Mouse (Mus musculus) granulocyte monocyte progenitor cell, adult 5-6 weeks (primary cell): ENCODE results near the gene Rps7. TPM values are rescaled to one million over a fixed set of nuclear protein-coding genes. Genes with fewer than 3 reads are reported as not detected.

Experiments used
- ATAC-seq: replicated peaks from 2 replicates; pipeline ENCODE4 v1.8.0; 2016; ENCODE audit warnings: mild to moderate bottlenecking, moderate TSS enrichment, inconsistent platforms; ENCODE audit not compliant: poor library complexity, severe bottlenecking
- total RNA-seq, 2 experiments: library from RNA; stranded (forward) in 1 of 2; stranded (reverse) in 1 of 2; fragments of 200-712, 200-1000 nt in 1 of 2; fragments of >200 nt in 1 of 2; fragmentation: Nextera tagmentation in 1 of 2; gene quantifications; 2 replicates each; pipeline ENCODE4 v1.2.3; 2014 to 2017

Rps7 gene
- total RNA-seq, 2 experiments from 2014 or later, result 3,179 to 5,776 TPM

- no peak for ATAC-seq
These were observed 14.1 kb downstream of the Rps7 start for GRCm38 (mm10) chr12:28621451-28622166.

GRCm38 (mm10) chr12:28617297-28617696 is 18.5 kb downstream of the Rps7 start:
- no peak for ATAC-seq

GRCm38 (mm10) chr12:28614401-28614800 is 21.4 kb downstream of the Rps7 start:
- no peak for ATAC-seq

- no peak for ATAC-seq
These were observed 23.4 kb downstream of the Rps7 start for GRCm38 (mm10) chr12:28612391-28612790.

GRCm38 (mm10) chr12:28607546-28608305 is 28.0 kb downstream of the Rps7 start:
- no peak for ATAC-seq

- no peak for ATAC-seq
These were observed 32.3 kb downstream of the Rps7 start for GRCm38 (mm10) chr12:28603494-28603893.

GRCm38 (mm10) chr12:28602259-28602658 is 33.5 kb downstream of the Rps7 start:
- no peak for ATAC-seq

GRCm38 (mm10) chr12:28598526-28598991 is 37.2 kb downstream of the Rps7 start:
- ATAC-seq, result no peak

GRCm38 (mm10) chr12:28598110-28598509 is 37.6 kb downstream of the Rps7 start:
- no peak for ATAC-seq

- no peak for ATAC-seq
These were observed 38.1 kb downstream of the Rps7 start for GRCm38 (mm10) chr12:28597699-28598098.

GRCm38 (mm10) chr12:28596851-28597250 is 38.9 kb downstream of the Rps7 start:
- no peak for ATAC-seq

GRCm38 (mm10) chr12:28590428-28590827 is 45.3 kb downstream of the Rps7 start:
- ATAC-seq, result no peak

GRCm38 (mm10) chr12:28589090-28589868 is 46.5 kb downstream of the Rps7 start:
- peak; percentile 92 for ATAC-seq

GRCm38 (mm10) chr12:28587949-28588348 is 47.8 kb downstream of the Rps7 start:
- no peak for ATAC-seq

- ATAC-seq, result no peak
These were observed 51.7 kb downstream of the Rps7 start for GRCm38 (mm10) chr12:28584036-28584435.

- ATAC-seq, result no peak
These were observed 53.3 kb downstream of the Rps7 start, which contains the start of gene Allc for GRCm38 (mm10) chr12:28582423-28582822. Gene Allc, minus strand, starts transcription at chr12:28582523.

Other genes with a start within 250 kb of the Rps7 start
- not detected in 2 replicates for gene Dcdc2c, start 83.6 kb downstream of the Rps7 start, total RNA-seq (2014; fragmentation: Nextera tagmentation)
- gene Dcdc2c, start 83.6 kb downstream of the Rps7 start, total RNA-seq (2017), result 0.34 and 0.62 TPM in 2 replicates
- not detected in 2 replicates for gene Allc, start 53.4 kb downstream of the Rps7 start, total RNA-seq (2014; fragmentation: Nextera tagmentation)
- gene Allc, start 53.4 kb downstream of the Rps7 start, total RNA-seq (2017), result not detected in 2 replicates
- not detected in 2 replicates for gene Colec11, start 12.6 kb downstream of the Rps7 start, total RNA-seq (2014; fragmentation: Nextera tagmentation)
- 0.62 TPM in 1 of 2 replicates, not detected in the other for gene Colec11, start 12.6 kb downstream of the Rps7 start, total RNA-seq (2017)
- 31.3 and 37.1 TPM in 2 replicates for gene Rnaseh1, start 13.6 kb upstream of the Rps7 start, total RNA-seq (2014; fragmentation: Nextera tagmentation)
- 26.2 and 33.5 TPM in 2 replicates for gene Rnaseh1, start 13.6 kb upstream of the Rps7 start, total RNA-seq (2017)
- gene Adi1, start 39.3 kb upstream of the Rps7 start, total RNA-seq (2014; fragmentation: Nextera tagmentation), result 103 and 113 TPM in 2 replicates
- gene Adi1, start 39.3 kb upstream of the Rps7 start, total RNA-seq (2017), result 34.1 and 43.9 TPM in 2 replicates
- 40.9 and 41.2 TPM in 2 replicates for gene Trappc12, start 114.5 kb upstream of the Rps7 start, total RNA-seq (2014; fragmentation: Nextera tagmentation)
- gene Trappc12, start 114.5 kb upstream of the Rps7 start, total RNA-seq (2017), result 40.5 and 46.5 TPM in 2 replicates
- 23.6 and 31.2 TPM in 2 replicates for gene Eipr1, start 115.8 kb upstream of the Rps7 start, total RNA-seq (2014; fragmentation: Nextera tagmentation)
- 24.4 and 25.5 TPM in 2 replicates for gene Eipr1, start 115.8 kb upstream of the Rps7 start, total RNA-seq (2017)